Mouse (Mus musculus) MEL (cell line): Measurements from ENCODE around the gene Ak1. TPM values are rescaled to one million over a fixed set of nuclear protein-coding genes. Genes with fewer than 3 reads are reported as not detected.

Experiments
- DNase-seq: peaks from one replicate; pipeline ENCODE4 v3.0.0; 2011; ENCODE audit warnings: low read depth, low spot score
- H3K27ac ChIP-seq: 2 replicates; pipeline ENCODE4 v1.5.1; 2012; ENCODE audit warnings: low read depth, mild to moderate bottlenecking, control low read depth, low read length, moderate library complexity; ENCODE audit not compliant: control insufficient read depth
- H3K27me3 ChIP-seq, 2 experiments: fragments of 150-350 bp in 1 of 2; sonication (generic) in 1 of 2; 2 replicates each; pipeline ENCODE4 v1.6.1; 2012; ENCODE audit warnings: low read length in 2 of 2, mild to moderate bottlenecking in 2 of 2, improper control_type of control experiment in 1 of 2, moderate library complexity in 1 of 2; ENCODE audit not compliant: insufficient read depth in 2 of 2, control insufficient read depth in 1 of 2
- H3K36me3 ChIP-seq, 2 experiments: 2 replicates each; pipeline ENCODE4 v1.6.1; 2012 to 2014; ENCODE audit warnings: low read length in 2 of 2, improper control_type of control experiment in 1 of 2, inconsistent platforms in 1 of 2, mild to moderate bottlenecking in 1 of 2; ENCODE audit not compliant: insufficient read depth in 2 of 2, control insufficient read depth in 1 of 2
- H3K4me1 ChIP-seq, 2 experiments: fragments of 150-350 bp in 1 of 2; sonication (generic) in 1 of 2; 2 replicates each; pipeline ENCODE4 v1.6.1; 2012; ENCODE audit warnings: low read length in 2 of 2, improper control_type of control experiment in 1 of 2, mild to moderate bottlenecking in 1 of 2; ENCODE audit not compliant: insufficient read depth in 2 of 2, control insufficient read depth in 1 of 2
- H3K4me3 ChIP-seq, 2 experiments: fragments of 150-350 bp in 1 of 2; sonication (generic) in 1 of 2; 2 replicates each; pipeline ENCODE4 v1.5.1; 2012; ENCODE audit warnings: low read depth in 2 of 2, low read length in 2 of 2, mild to moderate bottlenecking in 2 of 2, moderate library complexity in 2 of 2, control low read depth in 1 of 2, improper control_type of control experiment in 1 of 2; ENCODE audit not compliant: control insufficient read depth in 1 of 2, insufficient read depth in 1 of 2
- H3K79me2 ChIP-seq: 2 replicates; pipeline ENCODE4 v1.6.1; 2012; ENCODE audit warnings: mild to moderate bottlenecking, low read length, moderate library complexity; ENCODE audit not compliant: control insufficient read depth, poor library complexity, insufficient read depth
- H3K9ac ChIP-seq: 2 replicates; pipeline ENCODE4 v1.6.1; 2012; ENCODE audit warnings: low read depth, mild to moderate bottlenecking, control low read depth, low read length, moderate library complexity; ENCODE audit not compliant: control insufficient read depth, poor library complexity, severe bottlenecking
- H3K9me3 ChIP-seq: fragments of 150-350 bp; sonication (generic); replicated peaks from 2 replicates; pipeline ENCODE4 v1.6.1; 2012; ENCODE audit warnings: mild to moderate bottlenecking, low read length, improper control_type of control experiment, moderate library complexity; ENCODE audit not compliant: insufficient read depth
- BHLHE40 ChIP-seq: IDR thresholded peaks from 2 replicates; pipeline ENCODE4 v1.6.1; 2012; ENCODE audit warnings: low read depth, mild to moderate bottlenecking, inconsistent platforms, low read length, improper control_type of control experiment, borderline replicate concordance
- CHD1 ChIP-seq: IDR thresholded peaks from 2 replicates; pipeline ENCODE4 v1.6.1; 2012; ENCODE audit warnings: low read depth, mild to moderate bottlenecking, inconsistent platforms, low read length, improper control_type of control experiment
- CHD2 ChIP-seq: IDR thresholded peaks from 2 replicates; pipeline ENCODE4 v1.6.1; 2011; ENCODE audit warnings: low read length, improper control_type of control experiment
- E2F4 ChIP-seq: IDR thresholded peaks from 2 replicates; pipeline ENCODE4 v1.6.1; 2011; ENCODE audit warnings: low read depth, low read length, improper control_type of control experiment, borderline replicate concordance
- ELF1 ChIP-seq: IDR thresholded peaks from 2 replicates; pipeline ENCODE4 v1.6.1; 2014; ENCODE audit warnings: low read depth, mild to moderate bottlenecking, inconsistent platforms, low read length, improper control_type of control experiment, moderate library complexity
- EP300 ChIP-seq, 2 experiments: IDR thresholded peaks; 2 replicates each; pipeline ENCODE4 v1.6.1; 2011; ENCODE audit warnings: improper control_type of control experiment in 2 of 2, low read length in 2 of 2, low read depth in 1 of 2, mild to moderate bottlenecking in 1 of 2
- ETS1 ChIP-seq: IDR thresholded peaks from 2 replicates; pipeline ENCODE4 v1.6.1; 2012; ENCODE audit warnings: low read depth, mild to moderate bottlenecking, inconsistent platforms, low read length, improper control_type of control experiment, moderate library complexity
- GABPA ChIP-seq: IDR thresholded peaks from 2 replicates; pipeline ENCODE4 v1.6.1; 2012; ENCODE audit warnings: low read depth, mild to moderate bottlenecking, inconsistent platforms, low read length, improper control_type of control experiment, moderate library complexity
- GATA1 ChIP-seq: IDR thresholded peaks from 2 replicates; pipeline ENCODE4 v1.6.1; 2011; ENCODE audit warnings: low read depth, low read length, improper control_type of control experiment
- HCFC1 ChIP-seq: IDR thresholded peaks from 2 replicates; pipeline ENCODE4 v1.6.1; 2012; ENCODE audit warnings: low read depth, mild to moderate bottlenecking, inconsistent platforms, low read length, improper control_type of control experiment, moderate library complexity
- KAT2A ChIP-seq: conservative IDR thresholded peaks from 2 replicates; pipeline ENCODE4 v1.6.1; 2012; ENCODE audit warnings: low read depth, low read length, improper control_type of control experiment, inconsistent platforms
- MAFK ChIP-seq: IDR thresholded peaks from 2 replicates; pipeline ENCODE4 v1.6.1; 2011; ENCODE audit warnings: low read depth, mild to moderate bottlenecking, low read length, improper control_type of control experiment, borderline replicate concordance
- MAX ChIP-seq: IDR thresholded peaks from 2 replicates; pipeline ENCODE4 v1.6.1; 2011; ENCODE audit warnings: low read length, improper control_type of control experiment
- MAZ ChIP-seq: IDR thresholded peaks from 2 replicates; pipeline ENCODE4 v1.6.1; 2012; ENCODE audit warnings: low read depth, mild to moderate bottlenecking, inconsistent platforms, low read length, improper control_type of control experiment
- MYB ChIP-seq: IDR thresholded peaks from 2 replicates; pipeline ENCODE4 v1.6.1; 2011; ENCODE audit warnings: mild to moderate bottlenecking, low read depth, low read length, improper control_type of control experiment
- MYC ChIP-seq: IDR thresholded peaks from 2 replicates; pipeline ENCODE4 v1.6.1; 2011; ENCODE audit warnings: low read depth, mild to moderate bottlenecking, low read length, improper control_type of control experiment, moderate library complexity
- NRF1 ChIP-seq: IDR thresholded peaks from 2 replicates; pipeline ENCODE4 v1.6.1; 2014; ENCODE audit warnings: low read depth, mild to moderate bottlenecking, inconsistent platforms, low read length, improper control_type of control experiment, moderate library complexity; ENCODE audit not compliant: poor library complexity, insufficient read depth, severe bottlenecking
- POLR2A ChIP-seq, 2 experiments: IDR thresholded peaks; 2 replicates each; pipeline ENCODE4 v1.6.1; 2011 to 2012; ENCODE audit warnings: low read length in 2 of 2, mild to moderate bottlenecking in 2 of 2, control low read depth in 1 of 2, improper control_type of control experiment in 1 of 2, low read depth in 1 of 2, moderate library complexity in 1 of 2; ENCODE audit not compliant: control insufficient read depth in 1 of 2, insufficient read depth in 1 of 2, poor library complexity in 1 of 2
- POLR2AphosphoS2 ChIP-seq: IDR thresholded peaks from 2 replicates; pipeline ENCODE4 v1.6.1; 2011; ENCODE audit warnings: low read length, improper control_type of control experiment
- POLR2AphosphoS5 ChIP-seq: IDR thresholded peaks from 2 replicates; pipeline ENCODE4 v1.6.1; 2012; ENCODE audit warnings: low read depth, borderline replicate concordance, mild to moderate bottlenecking, inconsistent platforms, low read length, moderate library complexity, mixed read lengths
- RAD21 ChIP-seq: IDR thresholded peaks from 2 replicates; pipeline ENCODE4 v1.6.1; 2011; ENCODE audit warnings: mild to moderate bottlenecking, low read depth, low read length, improper control_type of control experiment
- RCOR1 ChIP-seq: IDR thresholded peaks from 2 replicates; pipeline ENCODE4 v1.6.1; 2012; ENCODE audit warnings: low read depth, mild to moderate bottlenecking, inconsistent platforms, low read length, improper control_type of control experiment
- SIN3A ChIP-seq: IDR thresholded peaks from 2 replicates; pipeline ENCODE4 v1.6.1; 2012; ENCODE audit warnings: low read length, improper control_type of control experiment, inconsistent platforms
- TAL1 ChIP-seq: IDR thresholded peaks from 2 replicates; pipeline ENCODE4 v1.6.1; 2012; ENCODE audit warnings: mild to moderate bottlenecking, inconsistent platforms, low read length, moderate library complexity, mixed read lengths
- TCF12 ChIP-seq: IDR thresholded peaks from 2 replicates; pipeline ENCODE4 v1.6.1; 2014; ENCODE audit warnings: low read depth, mild to moderate bottlenecking, inconsistent platforms, low read length, improper control_type of control experiment, moderate library complexity
- UBTF ChIP-seq: IDR thresholded peaks from 2 replicates; pipeline ENCODE4 v1.6.1; 2012; ENCODE audit warnings: low read depth, mild to moderate bottlenecking, inconsistent platforms, low read length, improper control_type of control experiment, moderate library complexity, borderline replicate concordance; ENCODE audit not compliant: insufficient read depth
- USF1 ChIP-seq: IDR thresholded peaks from 2 replicates; pipeline ENCODE4 v1.6.1; 2014; ENCODE audit warnings: low read depth, mild to moderate bottlenecking, inconsistent platforms, low read length, improper control_type of control experiment, moderate library complexity
- ZKSCAN1 ChIP-seq: IDR thresholded peaks from 2 replicates; pipeline ENCODE4 v1.6.1; 2012; ENCODE audit warnings: low read depth, mild to moderate bottlenecking, inconsistent platforms, low read length, improper control_type of control experiment, moderate library complexity
- ZMIZ1 ChIP-seq: IDR thresholded peaks from 2 replicates; pipeline ENCODE4 v1.6.1; 2012; ENCODE audit warnings: low read depth, mild to moderate bottlenecking, inconsistent platforms, low read length, improper control_type of control experiment, moderate library complexity
- ZNF384 ChIP-seq: IDR thresholded peaks from 2 replicates; pipeline ENCODE4 v1.6.1; 2012; ENCODE audit warnings: low read depth, mild to moderate bottlenecking, inconsistent platforms, low read length, improper control_type of control experiment
- polyA plus RNA-seq, 2 experiments: library from polyadenylated mRNA; stranded (reverse) in 1 of 2; unstranded in 1 of 2; fragments of >175 nt in 1 of 2; fragments of >200 nt in 1 of 2; gene quantifications; 2 replicates each; pipeline versions ENCODE4 v1.2.1 to v1.2.4; 2012; ENCODE audit warnings: low replicate concordance in 2 of 2, low read depth in 1 of 2; ENCODE audit not compliant: insufficient read length in 2 of 2, insufficient read depth in 1 of 2, missing spikeins in 1 of 2
- total RNA-seq: library from RNA; depleted of rRNA; stranded (reverse); fragments of 300-350 nt; gene quantifications from 2 replicates; pipeline ENCODE4 v1.2.3, GENCODE M21; 2012

Ak1 gene
- total and polyA plus RNA-seq, 3 experiments, result 0.12 to 0.13 TPM; not detected in 1

DNA sequence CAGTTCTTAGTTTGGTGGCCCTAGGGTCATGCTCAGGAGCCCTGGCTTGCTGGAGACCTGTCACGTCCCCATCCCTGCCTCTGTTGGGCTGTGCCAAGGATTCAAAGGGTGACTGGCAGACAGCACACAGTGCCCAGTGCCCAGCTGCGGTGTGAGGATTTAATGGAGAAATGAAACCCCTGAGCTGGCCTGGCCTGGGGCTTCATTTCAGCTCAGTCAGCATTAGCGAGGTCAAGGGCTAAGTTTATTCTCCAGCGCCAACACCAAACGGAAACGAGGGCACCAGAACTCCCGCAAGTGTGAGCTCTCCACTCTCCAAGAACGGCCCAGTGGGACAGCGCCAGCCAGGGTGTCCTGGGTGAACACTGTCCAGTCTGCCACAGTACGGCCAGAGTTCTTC is 31.3 kb upstream of the Ak1 start:
- H3K79me2 ChIP-seq, result peaks cover 32% of the 10 kb centered on the region
- no peak for TF ChIP-seq TCF12
- no peak for TF ChIP-seq ZKSCAN1
- TF ChIP-seq POLR2A (IDR thresholded peaks at IDR 0.05; ENCODE audit: control insufficient read depth in 1 of 2, insufficient read depth in 1 of 2, low read depth in 1 of 2, low read length in 2 of 2, poor library complexity in 1 of 2), result no peak
- TF ChIP-seq MAX, result no peak
- no peak for TF ChIP-seq GATA1
- TF ChIP-seq RCOR1, result no peak
- no peak for TF ChIP-seq E2F4
- no peak for TF ChIP-seq BHLHE40
- no peak for TF ChIP-seq MAZ
- TF ChIP-seq ELF1, result no peak
- no peak for TF ChIP-seq GABPA
- TF ChIP-seq RAD21, result no peak
- no peak for TF ChIP-seq ETS1
- no peak for TF ChIP-seq HCFC1
- TF ChIP-seq ZMIZ1, result no peak
- TF ChIP-seq POLR2AphosphoS5, result no peak
- TF ChIP-seq POLR2AphosphoS2, result no peak
- no peak for TF ChIP-seq MAFK
- TF ChIP-seq CHD1, result no peak
- DNase-seq, result no peak
- no peak overlapping the region for H3K9ac ChIP-seq
- peaks cover 5 to 18% of the 10 kb centered on the region in 2 experiments; a peak in 3 of 4 replicates for H3K4me1 ChIP-seq
- no peaks in the 10 kb centered on the region for H3K9me3 ChIP-seq
- peaks cover 0 to 12% of the 10 kb centered on the region in 2 experiments; a peak in 3 of 4 replicates for H3K36me3 ChIP-seq
- H3K27ac ChIP-seq, result no peak overlapping the region
- H3K4me3 ChIP-seq, result no peak overlapping the region
- no peaks in the 10 kb centered on the region for H3K27me3 ChIP-seq

DNA sequence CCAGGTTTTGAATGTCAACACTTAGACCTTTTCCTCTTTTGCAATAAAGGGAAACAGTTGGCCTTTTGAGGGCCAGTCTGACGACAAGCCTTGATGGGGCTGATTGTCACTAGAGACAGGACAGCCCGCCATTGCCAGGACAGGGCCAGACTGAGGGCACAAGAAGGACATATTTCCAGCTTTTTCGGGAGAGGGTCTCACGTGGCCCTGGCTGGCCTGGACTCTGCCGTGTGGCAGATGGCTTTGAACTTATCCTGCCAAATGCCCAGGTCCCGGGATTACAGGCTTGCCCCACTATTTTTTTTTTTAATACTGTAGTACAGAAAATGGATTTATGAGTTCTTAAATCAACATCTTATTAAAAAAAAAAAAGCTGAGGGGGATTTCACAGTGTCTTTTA is 30.3 kb upstream of the Ak1 start:
- Histone ChIP-seq H3K9ac (no peak overlapping the region), H3K27me3 (no peaks in the 10 kb centered on the region), H3K79me2 (peaks cover 32% of the 10 kb centered on the region), H3K4me1 (peaks cover 5 to 16% of the 10 kb centered on the region in 2 experiments; a peak in 3 of 4 replicates), H3K4me3 (no peak overlapping the region), H3K36me3 (peaks cover 3 to 12% of the 10 kb centered on the region in 2 experiments; a peak in 3 of 4 replicates), H3K9me3 (no peaks in the 10 kb centered on the region), H3K27ac (no peak overlapping the region)
- DNase-seq, result no peak
- TF ChIP-seq ETS1, result no peak
- no peak for TF ChIP-seq BHLHE40
- TF ChIP-seq POLR2A (IDR thresholded peaks at IDR 0.05; ENCODE audit: control insufficient read depth in 1 of 2, insufficient read depth in 1 of 2, low read depth in 1 of 2, low read length in 2 of 2, poor library complexity in 1 of 2), result no peak
- TF ChIP-seq RCOR1, result no peak
- TF ChIP-seq TAL1, result no peak
- TF ChIP-seq EP300 (IDR thresholded peaks at IDR 0.05; ENCODE audit: low read depth in 1 of 2, low read length in 2 of 2), result no peak
- no peak for TF ChIP-seq NRF1
- TF ChIP-seq MYC, result no peak
- no peak for TF ChIP-seq MAZ
- no peak for TF ChIP-seq MYB
- no peak for TF ChIP-seq SIN3A
- TF ChIP-seq UBTF, result no peak
- no peak for TF ChIP-seq CHD2
- TF ChIP-seq GABPA, result no peak
- TF ChIP-seq TCF12, result no peak
- no peak for TF ChIP-seq ZNF384
- no peak for TF ChIP-seq HCFC1
- no peak for TF ChIP-seq KAT2A
- no peak for TF ChIP-seq USF1
- no peak for TF ChIP-seq GATA1
